Mouse (Mus musculus): ENCODE data around the gene Alcam.

- no peak for TF ChIP-seq CTCF (IDR thresholded peaks at IDR 0.05 in 2 of 3, conservative IDR thresholded peaks at IDR 0.05 in 1 of 3; ENCODE audit: control insufficient read depth in 1 of 3, insufficient read depth in 1 of 3, low read depth in 2 of 3, low read length in 3 of 3, poor library complexity in 1 of 3, severe bottlenecking in 1 of 3)
- TF ChIP-seq POLR2A (IDR thresholded peaks at IDR 0.05; ENCODE audit: control insufficient read depth in 1 of 2, insufficient read depth in 1 of 2, low read depth in 1 of 2, low read length in 2 of 2, poor library complexity in 1 of 2), result no peak
Measured at GRCm38 (mm10) chr16:52307016-52307415, 146.9 kb downstream of the Alcam start.
